Mouse (Mus musculus) Patski (cell line): ENCODE measurements at regions not wholly inside any gene's neighbourhood (a gene's known extent, or its start where the extent isn't known, plus 50 kb on each side); places are given as distances from the start of the nearest gene placed in this dataset.

Experiments
- ATAC-seq: fragments of 100-300 bp; one replicate; pipeline ENCODE4 v1.8.0; 2021
- CTCF ChIA-PET: fragments of 350-600 bp; sonication (Branson Sonifier 250); formaldehyde crosslinking; loops from one replicate; lab custom pipeline; 2022; ENCODE audit warnings: inconsistent platforms; lab: Charles Lee
- POLR2A ChIA-PET: fragments of 350-600 bp; sonication (Branson Sonifier 250); formaldehyde crosslinking; loops from one replicate; lab custom pipeline; 2022; ENCODE audit warnings: antibody characterized with exemption, inconsistent platforms; lab: Charles Lee
- DNase-seq: peaks from one replicate; pipeline ENCODE4 v3.0.0-alpha.2; 2011; ENCODE audit warnings: low read depth, low spot score
- H3K27me3 ChIP-seq: fragments of 371-371 bp; one replicate; pipeline ENCODE4 v1.5.1; 2021
- CTCF ChIP-seq: fragments of 100-300 bp; IDR thresholded peaks from one replicate; pipeline ENCODE4 v1.5.1; 2021
- in situ Hi-C: fragments of 300-500 bp; cut with MboI; formaldehyde crosslinking; loops from 3 replicates; pipeline ENCODE4 v1.11.1; 2018; ENCODE audit warnings: low pct_unique_long_range_greater_than_20kb, mixed read lengths

GRCm38 (mm10) chr17:94165305-94165860, 584.4 kb downstream of the Mettl4 start:
- POLR2A ChIA-PET = no interaction called here
- CTCF ChIA-PET = no interaction called here
- in situ Hi-C loops = no loop called here
- no peak for ATAC-seq
- no peaks in the 10 kb centered on the region for H3K27me3 ChIP-seq
- no peak for TF ChIP-seq CTCF
- no peak for DNase-seq

DNA sequence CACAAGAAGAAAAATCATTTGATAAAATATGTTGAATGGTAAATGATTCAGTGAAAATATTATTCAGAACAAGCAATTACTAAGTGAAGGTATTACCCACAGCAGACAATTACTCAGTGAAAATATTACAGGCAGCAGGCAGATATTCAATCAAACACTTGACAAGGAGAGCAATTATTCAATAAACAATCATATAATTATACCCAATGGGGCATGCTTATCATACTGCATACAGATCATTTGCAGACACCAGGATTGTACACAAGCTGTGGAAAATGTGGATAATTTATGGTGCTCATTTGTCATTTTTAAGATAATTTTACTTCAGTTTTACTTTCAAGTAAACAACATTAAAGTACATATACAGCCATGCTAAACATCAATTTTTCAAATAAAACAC, 605.5 kb downstream of the Mettl4 start:
- no peaks in the 10 kb centered on the region for H3K27me3 ChIP-seq
- ChIA-PET CTCF (no interaction called here), POLR2A (no interaction called here)
- ATAC-seq = no peak
- DNase-seq = no peak
- in situ Hi-C loops = no loop called here
- TF ChIP-seq CTCF = no peak

DNA sequence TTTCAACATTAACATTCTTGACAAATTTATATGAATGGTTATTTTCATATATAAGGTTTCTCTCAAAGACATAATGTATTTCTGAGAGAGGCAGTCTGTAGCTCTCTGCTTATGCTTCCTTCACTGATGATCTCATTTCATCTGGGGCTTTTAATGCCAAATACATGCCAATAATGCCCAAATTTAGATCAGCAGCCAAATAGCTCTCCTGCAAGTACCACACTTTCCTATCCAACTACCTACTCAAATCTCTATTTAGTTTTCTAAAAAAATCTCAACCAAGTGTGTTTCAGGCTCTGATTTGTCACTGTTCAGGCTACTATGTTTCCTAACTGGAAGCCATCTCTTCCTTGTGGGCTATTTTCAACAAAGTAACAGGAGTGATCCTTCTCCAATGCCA, 616.6 kb downstream of the Mettl4 start:
- no peak for TF ChIP-seq CTCF
- DNase-seq (no peak), ATAC-seq (no peak)
- no peaks in the 10 kb centered on the region for H3K27me3 ChIP-seq
- ChIA-PET POLR2A (no interaction called here), CTCF (no interaction called here)
- in situ Hi-C loops = no loop called here

GRCm38 (mm10) chr17:94093984-94094660, 655.7 kb downstream of the Mettl4 start:
- ATAC-seq (no peak), DNase-seq (no peak)
- CTCF ChIA-PET = interaction anchor here (1.3 kb wide), 1 partner anchor 19 kb away, joined by 3 read pairs; no protein-coding TSS in a partner anchor
- POLR2A ChIA-PET = no interaction called here
- in situ Hi-C loops = no loop called here
- no peak for TF ChIP-seq CTCF
- H3K27me3 ChIP-seq = no peaks in the 10 kb centered on the region

DNA sequence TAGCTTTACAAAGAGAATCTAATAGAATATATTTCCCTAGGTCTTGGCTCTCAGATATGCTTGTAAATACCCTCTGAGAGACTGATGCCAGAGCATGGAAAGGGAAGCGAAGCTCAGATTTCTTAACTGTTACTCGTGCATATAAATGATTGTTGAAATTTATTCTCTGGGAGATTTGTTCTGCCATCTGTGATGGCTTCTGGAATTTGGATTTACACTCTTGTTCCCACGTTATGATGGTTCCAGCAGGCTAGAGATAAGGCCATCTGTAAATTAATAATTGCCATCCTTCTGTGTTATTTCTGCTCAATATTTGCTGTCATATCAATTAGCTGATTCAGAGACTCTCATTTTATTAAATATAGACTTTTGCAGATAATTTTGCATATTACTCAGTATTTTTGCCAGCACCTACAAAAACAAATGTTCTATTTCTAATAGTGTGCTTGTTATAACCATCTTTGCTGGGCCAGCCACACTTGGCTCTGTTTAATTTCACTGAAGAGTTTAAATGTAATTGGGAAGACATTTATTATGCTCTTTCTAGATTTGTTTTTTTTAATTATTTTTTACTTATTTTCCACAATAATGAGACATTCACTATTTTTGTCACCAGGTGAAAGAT, 695.3 kb downstream of the Mettl4 start:
- ChIA-PET POLR2A (no interaction called here), CTCF (no interaction called here)
- in situ Hi-C loops = no loop called here
- no peak for ATAC-seq
- H3K27me3 ChIP-seq = no peaks in the 10 kb centered on the region
- TF ChIP-seq CTCF = no peak
- no peak for DNase-seq

GRCm38 (mm10) chr17:94048475-94048874, 701.3 kb downstream of the Mettl4 start:
- no peaks in the 10 kb centered on the region for H3K27me3 ChIP-seq
- ChIA-PET CTCF (no interaction called here), POLR2A (no interaction called here)
- no peak for TF ChIP-seq CTCF
- in situ Hi-C loops = no loop called here
- DNase-seq (no peak), ATAC-seq (no peak)

DNA sequence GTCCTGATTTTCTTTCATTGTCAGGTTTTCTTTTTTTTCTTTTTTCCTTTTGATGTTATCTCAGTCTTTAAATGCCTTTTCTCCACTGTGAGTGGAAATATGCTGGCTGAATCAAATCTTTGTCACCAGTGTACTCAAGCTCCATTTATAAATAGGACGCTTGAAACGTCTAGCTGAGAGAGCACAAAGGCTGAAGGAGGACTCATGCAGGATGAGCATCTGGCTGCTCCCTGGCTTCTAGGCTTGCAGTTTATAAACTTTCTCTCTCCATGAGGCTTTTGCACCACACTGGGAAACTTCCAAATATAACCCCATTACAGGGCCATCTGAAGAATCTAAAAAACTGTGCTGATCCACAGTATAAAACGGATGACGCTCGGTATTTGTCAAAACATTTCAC, 711.6 kb downstream of the Mettl4 start:
- POLR2A ChIA-PET = no interaction called here
- no peak for DNase-seq
- no peak for ATAC-seq
- TF ChIP-seq CTCF = no peak
- in situ Hi-C loops = no loop called here
- CTCF ChIA-PET = no interaction called here
- H3K27me3 ChIP-seq = no peaks in the 10 kb centered on the region

DNA sequence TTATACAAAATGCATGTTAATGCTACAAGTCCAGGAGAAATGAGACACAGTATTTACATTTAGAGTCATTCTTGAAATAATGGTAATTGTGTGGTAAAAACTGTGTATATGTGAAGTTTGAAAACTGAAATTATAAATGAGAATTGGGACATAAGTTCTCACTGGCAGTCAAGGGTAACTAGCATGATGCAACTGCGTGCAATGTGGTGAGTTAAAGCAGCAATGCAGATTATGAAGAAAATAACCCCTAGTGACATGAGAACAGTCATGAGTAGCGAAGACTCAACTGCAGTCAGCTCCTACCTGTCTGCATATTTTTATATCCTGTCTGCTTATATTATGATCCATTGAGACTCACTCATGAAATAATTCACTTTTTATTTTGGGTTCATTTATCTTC, 737.4 kb downstream of the Mettl4 start:
- in situ Hi-C loops = no loop called here

DNA sequence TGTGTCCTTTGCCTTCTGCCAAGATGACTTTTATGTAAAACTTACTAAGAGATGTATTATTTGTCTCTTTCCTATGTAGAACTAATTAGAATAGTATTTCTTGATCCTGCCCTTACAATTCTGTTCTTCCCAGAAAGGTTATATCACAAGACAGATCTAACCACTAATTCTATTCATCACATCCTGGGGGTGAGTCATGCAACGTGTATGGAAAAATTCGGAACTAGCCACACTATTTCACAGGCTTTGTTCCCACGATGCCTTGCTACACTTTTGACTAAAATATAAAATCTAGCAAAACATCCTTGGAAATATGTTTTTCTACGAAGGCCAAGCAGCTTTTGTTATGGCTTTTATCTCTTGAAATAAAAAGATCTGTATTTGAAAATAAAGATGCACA, 747.7 kb downstream of the Mettl4 start:
- no peaks in the 10 kb centered on the region for H3K27me3 ChIP-seq
- CTCF ChIA-PET = no interaction called here
- in situ Hi-C loops = no loop called here

More for the DNA sequence above, 737.4 kb downstream of the Mettl4 start:
- no peak for TF ChIP-seq CTCF
- no peaks in the 10 kb centered on the region for H3K27me3 ChIP-seq
- DNase-seq (no peak), ATAC-seq (no peak)
- CTCF ChIA-PET = no interaction called here
- POLR2A ChIA-PET = no interaction called here

DNA sequence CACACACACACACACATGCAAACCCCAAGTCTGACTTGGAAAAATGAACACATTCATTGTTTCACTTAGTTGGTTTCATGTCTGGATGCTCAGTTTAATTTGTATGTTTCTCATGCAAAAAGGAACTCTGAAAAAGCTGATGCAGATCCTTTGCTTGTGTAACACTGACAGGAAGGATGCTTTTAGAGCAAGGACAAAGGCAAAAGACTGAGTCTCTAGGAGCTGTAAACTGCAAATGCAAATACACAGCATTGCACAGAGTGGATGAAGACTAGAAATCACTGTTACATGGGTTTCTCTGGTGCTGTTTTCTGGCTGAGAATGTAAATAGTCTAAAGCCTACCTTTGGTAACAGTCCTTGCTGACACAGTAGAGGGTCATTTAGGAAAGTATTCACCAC, 748.3 kb downstream of the Mettl4 start:
- ChIA-PET CTCF (no interaction called here), POLR2A (no interaction called here)
- no peaks in the 10 kb centered on the region for H3K27me3 ChIP-seq
- no peak for TF ChIP-seq CTCF
- DNase-seq = no peak
- peak; percentile 26 for ATAC-seq
- in situ Hi-C loops = no loop called here

More for the DNA sequence above, 747.7 kb downstream of the Mettl4 start:
- ATAC-seq (peak; percentile 76), DNase-seq (no peak)
- no peak for TF ChIP-seq CTCF
- POLR2A ChIA-PET = no interaction called here

GRCm38 (mm10) chr17:93986932-93987331, 762.9 kb downstream of the Mettl4 start:
- ChIA-PET POLR2A (no interaction called here), CTCF (interaction anchor here (0.7 to 1.1 kb wide), 2 partner anchors 21 to 96 kb away, joined by 3 to 4 read pairs; no protein-coding TSS in a partner anchor)
- ATAC-seq = no peak
- no peak for DNase-seq
- H3K27me3 ChIP-seq = no peaks in the 10 kb centered on the region
- no peak for TF ChIP-seq CTCF
- in situ Hi-C loops = no loop called here
